Mouse (Mus musculus) hindbrain, embryonic 11.5 days (tissue): ENCODE data around the gene Snca. TPM values are rescaled to one million over a fixed set of nuclear protein-coding genes. Genes with fewer than 3 reads are reported as not detected.
"Not testable (repeated sequence)": the region's sequence is repeated elsewhere in the genome, so short reads cannot be mapped to it uniquely, and the experiment has no call there.

Experiments
- ATAC-seq: fragments of 200-750 bp; cut with Nextera tagmentation; 2 replicates; pipeline ENCODE4 v1.8.0; 2017; ENCODE audit warnings: mild to moderate bottlenecking, moderate TSS enrichment, moderate library complexity; ENCODE audit not compliant: low FRiP score
- DNase-seq: peaks from one replicate; pipeline ENCODE4 v3.0.0-alpha.2; 2015; ENCODE audit warnings: low spot score
- H3K27ac ChIP-seq: fragments of 300-500 bp; sonication (generic); 2 replicates; pipeline ENCODE4 v1.5.1; 2014; ENCODE audit warnings: mild to moderate bottlenecking, low read depth, low read length
- H3K27me3 ChIP-seq: fragments of 300-500 bp; sonication (generic); 2 replicates; pipeline ENCODE4 v1.6.1; 2014; ENCODE audit warnings: mild to moderate bottlenecking, low read length, moderate library complexity, mixed read lengths; ENCODE audit not compliant: control insufficient read depth, insufficient read depth
- H3K36me3 ChIP-seq: fragments of 300-500 bp; sonication (generic); 2 replicates; pipeline ENCODE4 v1.6.1; 2014; ENCODE audit warnings: mild to moderate bottlenecking, low read length, moderate library complexity, mixed read lengths; ENCODE audit not compliant: control insufficient read depth, insufficient read depth
- H3K4me1 ChIP-seq: fragments of 300-500 bp; sonication (generic); replicated peaks from 2 replicates; pipeline ENCODE4 v1.6.1; 2014; ENCODE audit warnings: low read length, mixed read lengths; ENCODE audit not compliant: control insufficient read depth, insufficient read depth
- H3K4me2 ChIP-seq: fragments of 300-500 bp; sonication (generic); replicated peaks from 2 replicates; pipeline ENCODE4 v1.6.1; 2014; ENCODE audit warnings: mild to moderate bottlenecking, low read depth, low read length
- H3K4me3 ChIP-seq: fragments of 300-500 bp; sonication (generic); 2 replicates; pipeline ENCODE4 v1.5.1; 2014; ENCODE audit warnings: low read depth, low read length
- H3K9ac ChIP-seq: fragments of 300-500 bp; sonication (generic); 2 replicates; pipeline ENCODE4 v1.6.1; 2014; ENCODE audit warnings: low read depth, low read length
- H3K9me3 ChIP-seq: fragments of 300-500 bp; sonication (generic); 2 replicates; pipeline ENCODE4 v1.6.1; 2016; ENCODE audit warnings: low read length; ENCODE audit not compliant: control insufficient read depth
- WGBS: fragments of 180-500 bp; shearing (Covaris S2); extraction: QIAGEN DNeasy Blood & Tissue Kit; methylation state at CpG from one replicate; pipeline ENCODE4 v1.1.7; 2014; 5-methylcytosine and 5-hydroxymethylcytosine counted together
- polyA plus RNA-seq: library from polyadenylated mRNA; unstranded; fragments of >200 nt; fragmentation: Nextera tagmentation; extraction: Ambion mirVana; gene quantifications from 2 replicates; pipeline ENCODE4 v1.2.1, GENCODE M21; 2014

Gene Snca
- polyA plus RNA-seq, 1 experiment from 2014 or later = 36.2 TPM

- no peak for DNase-seq
- ATAC-seq = no peak
- 89% methylated on average over 2 of the region's 2 CpGs for WGBS
These were observed 88.1 kb downstream of the Snca start for GRCm38 (mm10) chr6:60741427-60742071.

GRCm38 (mm10) chr6:60739776-60740175 lies 89.9 kb downstream of the Snca start:
- ATAC-seq = no peak
- H3K36me3 ChIP-seq = no peaks in the 10 kb centered on the region
- no peak overlapping the region for H3K27ac ChIP-seq

More at GRCm38 (mm10) chr6:60741427-60742071, 88.1 kb downstream of the Snca start:
- no peaks in the 10 kb centered on the region for H3K9me3 ChIP-seq
- H3K4me2 ChIP-seq = no peak overlapping the region
- no peaks in the 10 kb centered on the region for H3K27me3 ChIP-seq
- H3K4me1 ChIP-seq = no peaks in the 10 kb centered on the region
- H3K27ac ChIP-seq = no peak overlapping the region
- no peaks in the 10 kb centered on the region for H3K36me3 ChIP-seq
- H3K4me3 ChIP-seq = no peak overlapping the region
- H3K9ac ChIP-seq = no peak overlapping the region

GRCm38 (mm10) chr6:60731164-60731563 lies 98.5 kb downstream of the Snca start:
- ATAC-seq (no peak), DNase-seq (no peak)
- Histone ChIP-seq H3K9ac (no peak overlapping the region), H3K4me3 (no peak overlapping the region), H3K27me3 (no peaks in the 10 kb centered on the region), H3K4me1 (no peaks in the 10 kb centered on the region), H3K36me3 (no peaks in the 10 kb centered on the region), H3K4me2 (no peak overlapping the region), H3K9me3 (no peaks in the 10 kb centered on the region), H3K27ac (no peak overlapping the region)
- WGBS = 49% methylated on average over 2 of the region's 2 CpGs

More at GRCm38 (mm10) chr6:60739776-60740175, 89.9 kb downstream of the Snca start:
- no peak for DNase-seq
- Histone ChIP-seq H3K4me2 (no peak overlapping the region), H3K9me3 (no peaks in the 10 kb centered on the region), H3K9ac (no peak overlapping the region), H3K4me1 (no peaks in the 10 kb centered on the region), H3K27me3 (no peaks in the 10 kb centered on the region), H3K4me3 (no peak overlapping the region)
- 54% methylated on average over 1 of the region's 1 CpGs for WGBS

GRCm38 (mm10) chr6:60724110-60724829 lies 105.4 kb downstream of the Snca start:
- no peak overlapping the region for H3K4me3 ChIP-seq

DNA sequence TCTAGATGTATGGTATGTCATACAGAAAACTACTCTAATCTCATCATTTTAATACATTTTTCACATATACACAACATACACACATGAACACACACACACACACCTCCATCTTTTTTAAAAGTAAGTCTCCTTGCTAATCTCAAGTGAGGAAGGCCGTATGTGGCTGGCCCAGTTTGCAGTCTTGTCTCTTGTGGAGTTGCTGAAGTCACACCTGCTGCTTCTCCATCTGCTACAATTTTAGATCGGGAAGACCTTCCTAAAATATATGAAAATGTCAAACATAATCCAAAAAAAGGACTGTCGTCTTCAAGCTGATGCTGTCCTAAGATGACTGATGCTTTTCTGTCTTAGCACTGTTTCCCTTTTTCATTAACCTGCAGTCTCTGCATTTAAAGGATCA lies 112.1 kb downstream of the Snca start:
- no peak for ATAC-seq
- Histone ChIP-seq H3K9ac (no peak overlapping the region), H3K27ac (no peak overlapping the region), H3K4me1 (no peaks in the 10 kb centered on the region), H3K36me3 (no peaks in the 10 kb centered on the region), H3K9me3 (no peaks in the 10 kb centered on the region), H3K27me3 (no peaks in the 10 kb centered on the region), H3K4me2 (no peak overlapping the region), H3K4me3 (no peak overlapping the region)
- DNase-seq = no peak
- 83% methylated on average over 3 of the region's 3 CpGs for WGBS

More at GRCm38 (mm10) chr6:60724110-60724829, 105.4 kb downstream of the Snca start:
- 72% methylated on average over 2 of the region's 2 CpGs for WGBS
- Histone ChIP-seq H3K36me3 (no peaks in the 10 kb centered on the region), H3K4me1 (no peaks in the 10 kb centered on the region), H3K27me3 (no peaks in the 10 kb centered on the region), H3K27ac (no peak overlapping the region), H3K9ac (no peak overlapping the region), H3K4me2 (no peak overlapping the region), H3K9me3 (no peaks in the 10 kb centered on the region)
- ATAC-seq = no peak
- no peak for DNase-seq

- WGBS = 21% methylated on average over 2 of the region's 2 CpGs
- H3K9me3 ChIP-seq = no peaks in the 10 kb centered on the region
- no peak overlapping the region for H3K4me2 ChIP-seq
- DNase-seq (peak; percentile 15), ATAC-seq (peak; percentile 63)
- H3K27me3 ChIP-seq = no peaks in the 10 kb centered on the region
- H3K4me3 ChIP-seq = no peak overlapping the region
- H3K27ac ChIP-seq = no peak overlapping the region
- no peaks in the 10 kb centered on the region for H3K4me1 ChIP-seq
- H3K9ac ChIP-seq = no peak overlapping the region
- H3K36me3 ChIP-seq = no peaks in the 10 kb centered on the region
These were observed 119.6 kb downstream of the Snca start for GRCm38 (mm10) chr6:60709997-60710471.

GRCm38 (mm10) chr6:60698072-60698471 lies 131.6 kb downstream of the Snca start:
- no peaks in the 10 kb centered on the region for H3K4me1 ChIP-seq
- H3K27me3 ChIP-seq = no peaks in the 10 kb centered on the region
- H3K4me2 ChIP-seq = no peak overlapping the region
- H3K36me3 ChIP-seq = no peaks in the 10 kb centered on the region
- H3K27ac ChIP-seq = no peak overlapping the region
- no peak overlapping the region for H3K4me3 ChIP-seq
- H3K9me3 ChIP-seq = no peaks in the 10 kb centered on the region
- ATAC-seq = no peak
- no peak for DNase-seq
- no peak overlapping the region for H3K9ac ChIP-seq
- WGBS = 86% methylated on average over 2 of the region's 2 CpGs

DNA sequence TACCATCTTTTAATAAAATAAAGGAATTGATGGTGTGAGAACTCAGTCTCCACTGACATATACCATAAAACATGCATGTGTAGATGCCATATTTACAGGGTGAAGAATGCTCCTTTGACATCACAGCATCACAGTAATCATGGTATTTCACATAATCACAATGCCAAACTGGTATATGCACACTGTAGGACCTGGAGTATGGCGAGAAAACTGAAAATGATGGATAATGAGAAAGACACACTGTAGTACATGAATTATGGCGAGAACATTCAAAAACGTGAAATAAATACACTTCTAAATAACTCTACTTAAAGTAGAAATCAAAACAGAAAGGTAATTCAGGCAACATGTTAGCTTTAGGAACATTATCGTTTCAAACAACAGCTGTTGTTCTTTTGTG lies 142.6 kb downstream of the Snca start:
- 85% methylated on average over 4 of the region's 4 CpGs for WGBS
- DNase-seq, H3K4me2 ChIP-seq, H3K36me3 ChIP-seq, H3K9ac ChIP-seq, H3K4me3 ChIP-seq, H3K27ac ChIP-seq, H3K9me3 ChIP-seq, H3K27me3 ChIP-seq, H3K4me1 ChIP-seq, ATAC-seq: not testable (repeated sequence)

DNA sequence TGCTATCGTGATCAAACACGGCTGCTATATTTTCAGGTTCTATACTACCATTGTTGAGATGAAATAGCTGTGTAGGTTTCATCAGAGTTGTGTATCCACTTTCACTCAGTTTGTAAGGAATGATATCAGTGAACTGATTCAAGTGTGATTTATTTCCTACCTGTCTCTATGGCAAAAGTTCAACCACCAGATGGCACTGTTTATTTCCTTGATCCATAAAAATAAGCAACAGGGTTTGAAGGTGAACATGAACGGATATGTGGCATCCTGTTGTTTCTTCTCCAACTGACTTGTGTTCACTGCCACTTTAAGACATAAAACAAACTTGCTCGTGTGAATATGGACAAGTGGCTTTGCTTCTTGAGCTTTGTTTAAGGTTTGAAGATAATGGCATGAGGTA lies 147.4 kb downstream of the Snca start:
- DNase-seq (peak; percentile 63), ATAC-seq (no peak)
- Histone ChIP-seq H3K4me2 (no peak overlapping the region), H3K9ac (no peak overlapping the region), H3K36me3 (no peaks in the 10 kb centered on the region), H3K27me3 (no peaks in the 10 kb centered on the region), H3K9me3 (no peaks in the 10 kb centered on the region), H3K4me1 (no peaks in the 10 kb centered on the region), H3K27ac (no peak overlapping the region), H3K4me3 (no peak overlapping the region)
- 65% methylated on average over 4 of the region's 4 CpGs for WGBS
